Mouse (Mus musculus) testis, adult 2 months (tissue): Measurements from ENCODE around the gene Pigs. TPM values are rescaled to one million over a fixed set of nuclear protein-coding genes. Genes with fewer than 3 reads are reported as not detected.
A peak's percentile ranks its signal among the peaks of the same experiment; 100 is the strongest.

Experiments
- H3K27ac ChIP-seq: fragments of 200-500 bp; 2 replicates; pipeline ENCODE4 v1.5.1; 2012; ENCODE audit warnings: low read depth, low read length; ENCODE audit not compliant: control insufficient read depth, insufficient read depth
- H3K27me3 ChIP-seq: fragments of 200-500 bp; 2 replicates; pipeline ENCODE4 v1.6.1; 2012; ENCODE audit warnings: mild to moderate bottlenecking, low read length, moderate library complexity; ENCODE audit not compliant: control insufficient read depth, insufficient read depth
- H3K36me3 ChIP-seq: fragments of 200-500 bp; 2 replicates; pipeline ENCODE4 v1.6.1; 2012; ENCODE audit warnings: mild to moderate bottlenecking, low read length; ENCODE audit not compliant: control insufficient read depth, insufficient read depth
- H3K4me1 ChIP-seq: fragments of 200-500 bp; 2 replicates; pipeline ENCODE4 v1.6.1; 2012; ENCODE audit warnings: low read length; ENCODE audit not compliant: control insufficient read depth, insufficient read depth
- H3K4me3 ChIP-seq: fragments of 200-500 bp; 2 replicates; pipeline ENCODE4 v1.5.1; 2012; ENCODE audit warnings: low read depth, mild to moderate bottlenecking, low read length, moderate library complexity, mixed read lengths; ENCODE audit not compliant: control insufficient read depth
- CTCF ChIP-seq: fragments of 200-500 bp; IDR thresholded peaks from 2 replicates; pipeline ENCODE4 v1.5.1; 2012; ENCODE audit warnings: low read depth, mild to moderate bottlenecking, inconsistent platforms, low read length, moderate library complexity; ENCODE audit not compliant: control insufficient read depth, insufficient read depth, insufficient replicate concordance
- POLR2A ChIP-seq: fragments of 200-500 bp; IDR thresholded peaks from 2 replicates; pipeline ENCODE4 v1.6.1; 2012; ENCODE audit warnings: low read depth, mild to moderate bottlenecking, inconsistent platforms, low read length, moderate library complexity; ENCODE audit not compliant: control insufficient read depth
- polyA plus RNA-seq: library from polyadenylated mRNA; depleted of rRNA; stranded (reverse); fragments of >200 nt; gene quantifications from 2 replicates; pipeline ENCODE4 v1.2.3, GENCODE M21; 2012

Gene Pigs
- polyA plus RNA-seq, 1 experiment, result 69.7 TPM

- Histone ChIP-seq H3K4me1 (peaks cover 12% of the 10 kb centered on the region), H3K27me3 (no peaks in the 10 kb centered on the region), H3K4me3 (peak overlapping the region; percentile 26; the same call in 1 of the 2 replicates), H3K27ac (no peak overlapping the region), H3K36me3 (no peaks in the 10 kb centered on the region)
- TF ChIP-seq POLR2A, result no peak
- TF ChIP-seq CTCF, result peak; percentile 66; the same call in 1 of the 2 replicates
Observed at GRCm38 (mm10) chr11:78360125-78360788, 32.0 kb downstream of the Pigs start.

DNA sequence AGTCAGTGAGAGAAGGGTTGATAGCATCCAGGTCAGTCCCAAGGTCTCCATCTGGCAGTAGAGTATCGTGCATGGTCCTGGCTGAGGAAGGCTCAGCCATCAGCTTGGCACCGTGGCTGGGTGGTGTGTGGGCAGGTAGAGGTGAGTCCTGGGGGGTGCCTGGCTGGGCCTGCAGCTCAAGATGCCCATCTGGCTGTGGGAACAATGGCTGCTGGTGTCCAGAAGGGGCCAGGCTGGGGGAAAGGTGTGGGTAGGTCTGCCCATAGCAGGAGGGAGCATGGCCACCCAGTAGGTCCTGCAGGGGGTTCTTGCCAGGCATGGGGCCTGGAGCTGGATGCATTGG is 32.5 kb downstream of the Pigs start:
- Histone ChIP-seq H3K4me3 (no peak overlapping the region), H3K27me3 (no peaks in the 10 kb centered on the region), H3K4me1 (peaks cover 12% of the 10 kb centered on the region), H3K36me3 (no peaks in the 10 kb centered on the region), H3K27ac (no peak overlapping the region)
- no peak for TF ChIP-seq POLR2A
- no peak for TF ChIP-seq CTCF

DNA sequence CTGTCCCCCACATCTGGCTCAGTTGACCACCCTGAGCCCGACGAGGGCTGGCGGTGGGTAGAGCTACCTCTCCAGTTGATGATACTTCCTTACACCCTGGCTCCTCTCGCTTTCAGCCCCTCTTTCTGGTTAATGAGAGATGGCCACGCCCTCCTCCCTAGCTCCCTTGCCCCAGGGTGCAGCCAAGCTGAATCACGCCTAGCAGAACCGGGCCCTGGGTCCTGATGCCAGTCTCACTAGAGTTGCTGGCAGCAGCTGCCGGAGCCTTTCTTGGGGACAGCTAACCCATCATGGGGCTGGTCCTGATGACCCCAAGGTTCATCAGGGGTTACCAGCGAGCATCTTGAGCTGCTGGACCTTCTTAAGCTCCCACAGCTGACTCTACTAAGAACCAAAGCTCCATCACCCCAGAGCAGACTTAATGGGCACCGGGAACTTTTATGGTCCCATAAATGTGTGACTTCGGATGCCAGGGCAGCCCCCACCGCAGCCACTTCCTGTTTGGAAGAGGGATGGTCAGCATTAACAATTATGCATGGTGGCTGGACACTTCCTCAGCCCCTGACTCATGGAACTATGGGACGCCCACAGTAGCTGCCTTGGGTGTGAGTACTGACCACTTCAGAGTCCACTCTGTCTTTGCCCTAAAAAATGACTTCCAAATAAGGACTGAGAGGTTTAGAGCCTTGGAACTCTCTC is 35.2 kb downstream of the Pigs start:
- TF ChIP-seq POLR2A (no peak), CTCF (no peak)
- Histone ChIP-seq H3K27me3 (no peaks in the 10 kb centered on the region), H3K36me3 (no peaks in the 10 kb centered on the region), H3K27ac (no peak overlapping the region), H3K4me3 (no peak overlapping the region), H3K4me1 (peaks cover 12% of the 10 kb centered on the region)

DNA sequence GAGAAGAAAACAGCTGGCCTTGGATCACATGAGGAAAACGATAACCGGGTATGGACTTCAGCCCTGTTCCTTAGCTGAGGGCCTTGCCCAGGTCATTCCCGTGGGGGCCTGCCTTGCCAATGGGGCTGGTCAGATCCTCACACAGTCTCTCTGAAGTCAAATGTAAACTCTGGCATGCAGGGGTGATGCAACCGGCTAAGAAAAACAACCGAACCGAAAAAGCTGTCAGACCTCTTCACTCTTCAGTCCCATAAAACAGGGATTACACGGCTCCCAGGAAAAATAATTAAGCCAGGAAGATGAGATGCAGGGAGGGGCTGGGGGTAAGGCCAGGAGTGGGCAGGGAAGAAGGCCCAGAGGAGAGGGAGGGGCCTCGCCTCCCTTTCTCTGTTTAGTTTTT is 35.9 kb downstream of the Pigs start:
- Histone ChIP-seq H3K4me1 (peaks cover 8% of the 10 kb centered on the region), H3K4me3 (no peak overlapping the region), H3K27ac (no peak overlapping the region), H3K27me3 (no peaks in the 10 kb centered on the region), H3K36me3 (no peaks in the 10 kb centered on the region)
- no peak for TF ChIP-seq CTCF
- no peak for TF ChIP-seq POLR2A

GRCm38 (mm10) chr11:78367456-78368225 is 39.4 kb downstream of the Pigs start:
- Histone ChIP-seq H3K27me3 (no peaks in the 10 kb centered on the region), H3K4me1 (no peaks in the 10 kb centered on the region), H3K4me3 (no peak overlapping the region), H3K27ac (no peak overlapping the region), H3K36me3 (no peaks in the 10 kb centered on the region)
- TF ChIP-seq CTCF (no peak), POLR2A (no peak)

- Histone ChIP-seq H3K4me3 (no peak overlapping the region), H3K36me3 (no peaks in the 10 kb centered on the region), H3K27me3 (no peaks in the 10 kb centered on the region), H3K4me1 (no peaks in the 10 kb centered on the region), H3K27ac (no peak overlapping the region)
- TF ChIP-seq POLR2A (no peak), CTCF (no peak)
Observed at GRCm38 (mm10) chr11:78370389-78370788, 42.2 kb downstream of the Pigs start.

DNA sequence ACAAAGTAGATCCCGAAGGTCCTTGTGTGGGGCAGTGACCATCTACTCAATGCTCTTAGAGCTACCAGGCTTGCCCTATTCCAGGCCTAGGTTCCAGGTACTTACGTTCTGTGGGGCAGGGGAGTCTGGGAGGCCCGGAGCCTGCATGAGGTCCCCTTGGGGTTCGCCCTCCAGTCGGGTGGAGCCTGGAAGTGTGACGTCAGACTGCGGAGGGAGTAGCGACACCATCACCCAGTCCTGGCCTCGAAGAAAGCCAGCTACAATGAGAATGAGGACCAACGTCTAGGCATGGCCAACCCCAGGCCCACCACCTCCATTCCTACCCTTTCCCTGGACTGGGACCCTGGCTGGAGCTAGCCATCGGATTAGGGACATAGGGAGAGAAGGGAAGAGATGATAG is 43.5 kb downstream of the Pigs start:
- TF ChIP-seq POLR2A (no peak), CTCF (no peak)
- Histone ChIP-seq H3K36me3 (no peaks in the 10 kb centered on the region), H3K27ac (no peak overlapping the region), H3K4me3 (no peak overlapping the region), H3K4me1 (no peaks in the 10 kb centered on the region), H3K27me3 (no peaks in the 10 kb centered on the region)
